Mouse (Mus musculus): Measurements from ENCODE around the gene Pisd.
A peak's percentile ranks its signal among the peaks of the same experiment; 100 is the strongest.
"Not testable (repeated sequence)": the region's sequence is repeated elsewhere in the genome, so short reads cannot be mapped to it uniquely, and the experiment has no call there.

The Pisd gene

DNA sequence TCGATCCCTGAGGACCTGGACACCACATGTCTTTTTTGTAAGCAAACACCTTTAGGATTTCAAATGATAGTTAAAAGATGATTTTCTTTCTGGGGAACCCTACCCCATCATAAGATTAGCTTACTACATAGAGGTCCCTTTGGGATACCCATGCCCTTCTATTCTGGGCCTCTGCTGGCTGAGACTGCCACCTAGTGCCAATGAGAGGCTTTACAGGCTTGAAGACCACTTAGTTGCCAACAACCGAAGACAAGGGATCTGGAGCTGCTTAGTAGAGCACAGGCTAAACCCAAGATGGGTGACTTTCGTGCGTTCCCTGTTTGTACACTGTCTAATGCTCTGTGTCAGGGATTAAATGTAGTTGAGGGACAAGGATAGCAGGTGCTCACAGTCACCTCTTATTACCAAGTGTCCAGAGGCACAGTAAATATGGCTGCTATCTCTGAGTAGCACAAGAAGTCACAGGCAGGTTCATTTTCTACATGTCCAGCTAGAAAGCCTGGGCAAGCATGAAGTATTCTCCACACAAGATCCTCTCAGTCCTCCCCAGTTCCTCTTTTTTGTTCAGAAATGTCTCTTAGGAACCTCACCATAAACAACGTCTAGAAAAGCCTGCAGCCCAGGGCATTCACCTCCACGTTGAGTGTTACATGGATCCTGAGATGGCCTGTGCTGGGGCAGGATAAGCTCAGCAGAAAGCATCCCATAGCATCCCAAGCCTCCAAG is 37.6 kb downstream of the Pisd start:
- ATAC-seq (ENCODE audit: insufficient number of reproducible peaks, low FRiP score, low TSS enrichment), result 0 out of 2 replicates have a peak, but pooled peaks have one; percentile 42

GRCm38 (mm10) chr5:32745705-32746655 is 39.5 kb downstream of the Pisd start:
- ATAC-seq (ENCODE audit: insufficient number of reproducible peaks, low FRiP score, low TSS enrichment), result no peak; the same call in 1 of the 2 replicates

DNA sequence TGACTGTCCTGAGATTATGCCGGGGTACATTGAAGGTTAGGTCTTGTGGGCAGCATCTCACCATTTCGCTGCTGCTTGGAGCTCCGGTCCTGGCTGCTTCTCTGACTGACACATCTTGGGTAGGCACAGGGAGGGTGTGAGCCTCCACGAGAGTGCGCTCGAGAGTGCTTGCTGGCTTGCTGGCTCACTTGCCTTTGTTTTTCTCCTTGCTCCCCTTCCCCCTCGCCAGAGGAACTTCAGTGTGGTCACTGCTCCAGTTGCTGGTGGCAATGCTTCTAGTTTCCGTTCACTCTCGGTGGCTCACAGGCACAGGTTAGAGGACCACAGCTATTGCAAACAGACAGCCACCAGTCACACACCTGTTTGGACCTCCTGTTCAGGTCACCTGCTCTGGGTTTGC is 43.3 kb downstream of the Pisd start:
- peak; percentile 54 for ATAC-seq (ENCODE audit: insufficient number of reproducible peaks, low FRiP score, low TSS enrichment)

DNA sequence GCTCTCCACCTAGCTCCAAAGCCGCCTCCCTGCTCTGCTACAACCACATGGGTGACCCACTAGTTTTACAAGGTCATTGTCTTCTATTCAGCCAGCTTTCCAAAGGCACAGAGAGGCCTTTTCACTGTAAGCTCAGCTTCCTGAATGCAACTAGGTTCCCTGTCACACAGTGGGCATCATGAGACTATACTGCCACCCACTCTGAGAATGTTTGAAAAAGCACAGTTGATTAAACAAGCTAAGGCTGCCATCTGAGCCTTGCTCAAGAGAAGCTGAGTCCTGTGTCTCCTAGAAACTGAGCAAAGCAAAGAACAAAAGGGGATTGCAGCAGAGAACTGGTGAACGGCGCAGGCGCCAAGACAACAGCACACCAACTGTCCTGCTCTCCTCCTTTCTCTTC is 44.1 kb downstream of the Pisd start:
- not testable (repeated sequence) for ATAC-seq (ENCODE audit: insufficient number of reproducible peaks, low FRiP score, low TSS enrichment)

- ATAC-seq (ENCODE audit: insufficient number of reproducible peaks, low FRiP score, low TSS enrichment), result not testable (repeated sequence)
Measured at GRCm38 (mm10) chr5:32740850-32741249, 44.6 kb downstream of the Pisd start.

DNA sequence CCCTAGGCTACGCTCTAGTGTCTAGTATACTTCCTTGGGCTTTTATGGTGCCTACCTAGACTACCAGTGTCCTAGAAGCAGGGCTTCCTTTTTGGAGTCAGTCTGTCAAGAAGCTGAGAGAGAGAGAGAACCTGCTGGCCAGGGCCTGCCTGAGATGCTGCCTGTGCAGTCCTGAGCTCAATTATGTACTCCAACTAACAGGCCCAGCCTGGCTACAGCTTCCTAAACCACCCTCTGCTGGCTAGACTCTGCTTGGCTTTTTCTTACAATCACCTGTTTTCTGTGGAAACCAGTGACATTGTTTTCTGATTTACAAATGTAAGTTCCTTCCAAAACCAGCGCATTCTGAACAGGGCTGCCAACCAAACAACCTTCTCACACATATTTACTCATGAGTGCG is 45.3 kb downstream of the Pisd start:
- no peak for ATAC-seq (ENCODE audit: insufficient number of reproducible peaks, low FRiP score, low TSS enrichment)

DNA sequence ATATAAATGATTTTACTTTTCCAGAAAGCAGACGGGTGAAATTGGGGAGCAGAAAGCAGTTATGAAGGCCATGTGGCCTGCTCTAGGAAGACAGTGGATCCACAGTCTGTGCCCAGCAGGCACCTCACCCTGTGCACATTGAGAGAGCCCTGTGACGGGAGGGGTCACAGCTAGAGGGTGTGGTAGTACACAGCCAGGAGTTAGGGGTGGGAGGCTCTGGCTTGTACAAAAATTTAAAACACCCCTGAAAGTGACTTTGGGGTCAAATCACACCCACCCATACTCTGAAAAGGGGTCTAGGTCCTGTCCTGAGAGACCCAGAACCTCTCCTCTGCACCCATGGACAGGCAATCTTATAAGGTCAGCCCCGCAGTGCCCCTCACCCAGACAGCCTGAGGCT is 48.7 kb downstream of the Pisd start:
- not testable (repeated sequence) for ATAC-seq (ENCODE audit: insufficient number of reproducible peaks, low FRiP score, low TSS enrichment)

DNA sequence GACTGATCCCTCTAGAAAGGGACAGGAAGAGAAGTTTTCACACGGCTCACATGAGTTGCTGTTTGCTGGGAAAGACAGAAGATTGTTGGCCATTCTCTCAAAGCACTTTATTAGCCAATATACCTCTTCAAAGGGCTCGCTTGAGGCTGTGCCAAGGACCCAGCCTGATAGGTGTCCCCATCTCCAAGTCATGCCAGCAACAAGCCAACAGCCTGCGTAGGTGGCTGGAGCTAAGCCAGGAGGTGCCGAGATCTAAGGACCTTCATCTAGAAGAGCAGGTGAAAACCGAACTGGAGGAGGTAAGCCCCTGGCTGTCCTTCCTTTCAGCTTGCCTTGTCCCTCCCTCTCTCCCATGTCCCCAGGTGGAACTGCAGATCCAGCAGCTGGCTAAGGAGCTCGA is 49.7 kb downstream of the Pisd start:
- ATAC-seq (ENCODE audit: insufficient number of reproducible peaks, low FRiP score, low TSS enrichment), result no peak

DNA sequence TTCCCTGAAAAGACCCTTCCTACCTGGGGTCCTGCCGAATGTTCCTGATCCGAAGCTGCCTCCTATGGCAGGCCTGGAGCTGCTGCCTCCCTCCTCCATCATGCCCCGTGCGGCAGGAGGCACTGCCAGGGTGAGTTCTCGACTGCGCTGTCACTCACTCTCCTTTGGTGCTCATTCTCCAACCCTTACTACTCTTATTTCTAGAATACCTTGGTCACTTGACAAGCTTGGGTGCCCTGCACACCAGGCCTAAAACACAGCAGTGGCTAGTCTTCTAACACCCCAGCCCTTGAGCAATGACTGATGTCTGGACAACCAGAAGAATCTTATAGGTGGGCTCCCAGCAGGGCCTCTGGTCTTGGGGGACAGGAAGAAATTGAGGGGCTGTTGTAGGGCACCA is 51.6 kb downstream of the Pisd start:
- ATAC-seq (ENCODE audit: insufficient number of reproducible peaks, low FRiP score, low TSS enrichment), result peak; percentile 43; the same call in 1 of the 2 replicates

- no peak for ATAC-seq (ENCODE audit: insufficient number of reproducible peaks, low FRiP score, low TSS enrichment)
Measured at GRCm38 (mm10) chr5:32728851-32729250, 56.6 kb downstream of the Pisd start.

DNA sequence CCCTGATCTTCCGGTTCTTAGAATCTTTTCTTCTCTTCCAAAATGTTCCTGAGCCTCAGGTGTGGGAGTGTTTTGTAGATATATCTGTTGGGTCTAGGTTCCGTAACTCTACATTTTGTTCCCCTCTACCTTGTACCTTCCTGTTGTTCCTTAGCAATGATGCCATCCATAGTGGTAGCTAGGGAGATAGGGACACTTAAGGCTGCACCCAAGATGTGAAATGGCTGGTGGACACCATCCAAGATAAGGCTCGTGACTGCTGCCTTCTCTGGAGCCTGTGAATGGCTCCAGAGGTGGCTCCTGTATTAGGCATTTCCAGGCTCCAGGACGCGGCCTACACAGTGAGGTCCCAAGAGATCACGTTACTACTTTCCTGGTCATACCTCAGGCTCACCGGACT is 57.1 kb downstream of the Pisd start:
- no peak for ATAC-seq (ENCODE audit: insufficient number of reproducible peaks, low FRiP score, low TSS enrichment)

DNA sequence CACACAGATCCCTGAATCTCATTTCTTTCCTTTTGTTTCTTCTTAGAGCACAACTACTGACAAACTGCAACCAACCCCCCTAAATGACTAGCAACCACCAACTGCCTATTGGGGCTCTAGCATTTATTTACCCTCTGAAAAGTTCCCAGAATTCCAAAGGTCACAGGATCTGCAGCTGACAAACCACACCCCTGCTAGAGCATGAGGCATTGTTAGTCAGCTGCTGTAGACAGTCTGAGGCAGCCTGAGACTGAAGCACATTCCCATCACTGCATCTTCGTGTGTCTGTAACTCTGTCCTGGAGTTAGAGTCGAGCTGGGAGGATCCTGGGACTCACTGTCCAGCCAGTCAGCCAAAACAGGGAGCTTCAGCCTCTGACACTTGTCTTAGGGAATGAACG is 60.0 kb downstream of the Pisd start:
- ATAC-seq (ENCODE audit: insufficient number of reproducible peaks, low FRiP score, low TSS enrichment), result not testable (repeated sequence)

GRCm38 (mm10) chr5:32723981-32724380 is 61.5 kb downstream of the Pisd start:
- ATAC-seq (ENCODE audit: insufficient number of reproducible peaks, low FRiP score, low TSS enrichment), result no peak

DNA sequence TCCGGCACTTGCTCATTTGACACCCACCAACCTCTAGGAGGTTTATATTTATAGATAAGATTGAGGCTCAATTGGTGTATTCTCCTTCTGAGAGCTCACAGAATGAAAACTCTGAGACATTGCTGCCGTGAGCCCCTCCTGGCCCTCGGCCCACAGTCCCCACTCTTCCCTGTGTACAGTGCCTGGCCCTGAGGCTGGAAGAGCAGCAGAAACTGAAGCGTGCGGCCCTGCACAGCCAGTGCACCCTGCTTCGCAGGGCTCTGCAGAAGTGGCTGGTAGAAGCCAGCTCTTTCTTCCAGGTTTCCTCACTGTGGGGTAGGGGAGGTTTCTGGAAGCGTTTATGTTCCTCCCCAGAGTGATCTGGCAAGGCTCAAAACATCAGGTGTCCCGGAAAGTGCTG is 62.7 kb downstream of the Pisd start:
- ATAC-seq (ENCODE audit: insufficient number of reproducible peaks, low FRiP score, low TSS enrichment), result peak; percentile 72; the same call in 1 of the 2 replicates

DNA sequence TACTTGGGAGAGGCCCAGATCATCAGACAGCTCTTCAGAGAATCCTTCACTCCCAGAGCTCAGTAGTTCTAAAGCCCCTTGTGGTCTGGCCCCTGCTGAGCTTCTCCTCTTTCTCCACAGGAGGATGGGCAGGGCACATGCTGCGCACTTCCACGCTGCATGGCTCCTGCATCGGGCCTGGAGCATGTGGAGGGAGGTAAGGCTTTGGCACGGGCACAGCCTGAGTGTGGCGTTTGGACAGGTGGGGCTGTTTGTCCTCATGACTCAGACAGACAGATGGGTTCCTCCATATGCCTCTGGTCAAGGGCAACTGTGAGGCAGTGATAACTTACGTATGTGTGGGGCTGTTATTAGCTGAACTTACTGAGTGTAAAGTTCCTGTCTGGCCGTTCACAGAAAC is 63.2 kb downstream of the Pisd start:
- no peak for ATAC-seq (ENCODE audit: insufficient number of reproducible peaks, low FRiP score, low TSS enrichment)

DNA sequence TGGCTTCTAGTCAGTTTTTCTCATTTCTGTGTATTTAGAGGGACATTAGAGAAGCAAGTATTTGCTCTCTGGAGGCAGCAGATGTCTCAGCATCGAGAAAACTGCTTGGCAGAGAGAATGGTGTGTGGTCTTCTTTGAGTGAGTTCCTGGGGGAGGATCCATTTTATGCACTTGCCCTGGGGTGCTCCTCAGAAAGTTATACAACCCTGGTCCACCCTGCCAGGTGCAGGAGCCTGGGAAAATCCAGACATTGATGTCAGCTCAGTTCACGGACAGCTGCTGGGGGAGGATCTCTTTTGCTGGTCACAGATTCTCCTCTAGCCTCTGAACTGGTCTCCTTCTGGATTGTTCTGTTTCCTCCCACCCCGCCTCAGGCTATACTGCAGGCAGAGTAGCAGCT is 64.1 kb downstream of the Pisd start:
- ATAC-seq (ENCODE audit: insufficient number of reproducible peaks, low FRiP score, low TSS enrichment), result no peak

GRCm38 (mm10) chr5:32720416-32720815 is 65.0 kb downstream of the Pisd start:
- no peak for ATAC-seq (ENCODE audit: insufficient number of reproducible peaks, low FRiP score, low TSS enrichment)

- ATAC-seq (ENCODE audit: insufficient number of reproducible peaks, low FRiP score, low TSS enrichment), result no peak
Measured at GRCm38 (mm10) chr5:32718916-32719315, 66.5 kb downstream of the Pisd start.

- no peak for ATAC-seq (ENCODE audit: insufficient number of reproducible peaks, low FRiP score, low TSS enrichment)
Measured at GRCm38 (mm10) chr5:32717726-32718125, 67.7 kb downstream of the Pisd start.

DNA sequence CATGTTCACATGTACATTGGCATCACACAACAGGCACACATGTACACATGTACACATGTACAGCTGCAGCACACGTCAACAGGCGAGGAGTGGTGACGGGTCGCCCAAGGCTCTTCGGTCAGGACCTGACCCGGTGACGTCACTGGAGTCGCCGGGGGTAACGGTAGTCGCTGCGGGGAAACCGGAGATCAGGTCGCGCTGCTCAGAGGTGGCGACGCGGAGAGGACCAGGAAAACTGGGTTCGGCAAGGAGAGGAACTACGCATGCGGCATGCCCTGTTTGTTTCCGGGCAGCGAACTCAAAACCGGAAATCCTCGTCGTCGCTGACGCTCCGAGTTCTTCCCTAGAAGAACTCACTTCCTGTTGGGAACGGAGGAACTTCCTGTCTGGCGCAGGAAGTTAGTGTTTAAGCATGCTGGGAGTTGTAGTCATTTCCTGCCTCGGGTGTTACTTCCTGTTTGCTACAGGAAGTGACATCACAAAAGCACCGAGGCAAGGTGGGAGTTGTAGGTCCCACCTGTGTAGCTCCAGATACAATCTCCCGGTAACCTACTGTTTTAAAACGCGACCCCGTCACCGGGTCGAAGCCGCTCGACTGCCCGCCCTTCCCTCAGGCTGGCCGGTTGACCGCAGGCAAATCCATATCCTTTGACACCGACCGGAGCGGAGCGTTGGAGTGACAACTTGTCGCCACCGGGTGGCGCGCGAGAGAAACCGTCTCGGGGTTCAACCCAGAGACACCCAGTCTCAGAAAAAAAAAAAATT is 71.6 kb downstream of the Pisd start:
- ATAC-seq (ENCODE audit: insufficient number of reproducible peaks, low FRiP score, low TSS enrichment), result peak; percentile 98

Measured in cerebellum, adult (tissue).